Mouse (Mus musculus) hindbrain, embryonic 16.5 days (tissue): ENCODE data around the gene Ccdc88b. TPM values are rescaled to one million over a fixed set of nuclear protein-coding genes. Genes with fewer than 3 reads are reported as not detected.

Experiments used
- ATAC-seq: fragments of 200-750 bp; cut with Nextera tagmentation; 2 replicates; pipeline ENCODE4 v1.8.0; 2017; ENCODE audit warnings: moderate TSS enrichment, moderate library complexity
- H3K27ac ChIP-seq: fragments of 300-500 bp; sonication (generic); 2 replicates; pipeline ENCODE4 v1.5.1; 2014; ENCODE audit warnings: low read depth, mild to moderate bottlenecking, control low read depth, low read length, moderate library complexity
- H3K27me3 ChIP-seq: fragments of 300-500 bp; sonication (generic); replicated peaks from 2 replicates; pipeline ENCODE4 v1.6.1; 2014; ENCODE audit warnings: low read length; ENCODE audit not compliant: control insufficient read depth, insufficient read depth
- H3K36me3 ChIP-seq: fragments of 300-500 bp; sonication (generic); 2 replicates; pipeline ENCODE4 v1.6.1; 2014; ENCODE audit warnings: mild to moderate bottlenecking, low read length, moderate library complexity, mixed read lengths; ENCODE audit not compliant: control insufficient read depth, insufficient read depth
- H3K4me1 ChIP-seq: fragments of 300-500 bp; sonication (generic); 2 replicates; pipeline ENCODE4 v1.6.1; 2014; ENCODE audit warnings: low read depth, low read length; ENCODE audit not compliant: control insufficient read depth, insufficient read depth
- H3K4me2 ChIP-seq: fragments of 300-500 bp; sonication (generic); 2 replicates; pipeline ENCODE4 v1.6.1; 2014; ENCODE audit warnings: mild to moderate bottlenecking, low read length, control low read depth, moderate library complexity
- H3K4me3 ChIP-seq: fragments of 300-500 bp; sonication (generic); 2 replicates; pipeline ENCODE4 v1.5.1; 2014; ENCODE audit warnings: mild to moderate bottlenecking, low read length, control low read depth, moderate library complexity
- H3K9ac ChIP-seq: fragments of 300-500 bp; sonication (generic); 2 replicates; pipeline ENCODE4 v1.6.1; 2014; ENCODE audit warnings: low read depth, mild to moderate bottlenecking, control low read depth, low read length, moderate library complexity
- H3K9me3 ChIP-seq: fragments of 300-500 bp; sonication (generic); 2 replicates; pipeline ENCODE4 v1.6.1; 2014; ENCODE audit warnings: mild to moderate bottlenecking, low read length, moderate library complexity; ENCODE audit not compliant: control insufficient read depth
- WGBS: fragments of 180-500 bp; shearing (Covaris S2); extraction: QIAGEN DNeasy Blood & Tissue Kit; methylation state at CpG from one replicate; pipeline ENCODE4 v1.1.7; 2014; 5-methylcytosine and 5-hydroxymethylcytosine counted together
- polyA plus RNA-seq: library from polyadenylated mRNA; unstranded; fragments of >200 nt; fragmentation: Nextera tagmentation; extraction: Ambion mirVana; gene quantifications from 2 replicates; pipeline ENCODE4 v1.2.1, GENCODE M21; 2015

The Ccdc88b gene
- polyA plus RNA-seq, 1 experiment from 2014 or later, result 0.85 TPM

- Histone ChIP-seq H3K27me3 (no peaks in the 10 kb centered on the region), H3K4me1 (peaks cover 9% of the 10 kb centered on the region; the same call in 1 of the 2 replicates), H3K9me3 (no peaks in the 10 kb centered on the region), H3K4me2 (no peak overlapping the region), H3K4me3 (no peak overlapping the region), H3K9ac (no peak overlapping the region), H3K36me3 (no peaks in the 10 kb centered on the region), H3K27ac (no peak overlapping the region)
- WGBS, result 90% methylated on average over 3 of the region's 3 CpGs
- ATAC-seq, result no peak
These were observed 2.0 kb upstream of the Ccdc88b start for GRCm38 (mm10) chr19:6859971-6860370.

GRCm38 (mm10) chr19:6859032-6859651 lies 1.1 kb upstream of the Ccdc88b start:
- Histone ChIP-seq H3K4me2 (no peak overlapping the region), H3K36me3 (no peaks in the 10 kb centered on the region), H3K9ac (no peak overlapping the region), H3K27ac (no peak overlapping the region), H3K9me3 (no peaks in the 10 kb centered on the region), H3K4me3 (no peak overlapping the region), H3K27me3 (no peaks in the 10 kb centered on the region), H3K4me1 (peaks cover 11% of the 10 kb centered on the region; the same call in 1 of the 2 replicates)
- WGBS, result 88% methylated on average over 2 of the region's 2 CpGs
- no peak for ATAC-seq

GRCm38 (mm10) chr19:6857391-6858005 lies 513 bp downstream of the Ccdc88b start:
- H3K4me3 ChIP-seq, result no peak overlapping the region
- no peak overlapping the region for H3K27ac ChIP-seq
- WGBS, result 78% methylated on average over 9 of the region's 9 CpGs
- H3K9ac ChIP-seq, result no peak overlapping the region
- H3K4me1 ChIP-seq, result peaks cover 11% of the 10 kb centered on the region; the same call in 1 of the 2 replicates
- no peak overlapping the region for H3K4me2 ChIP-seq
- no peaks in the 10 kb centered on the region for H3K27me3 ChIP-seq
- no peaks in the 10 kb centered on the region for H3K9me3 ChIP-seq
- H3K36me3 ChIP-seq, result no peaks in the 10 kb centered on the region
- no peak for ATAC-seq

GRCm38 (mm10) chr19:6857003-6857360 lies 1.0 kb downstream of the Ccdc88b start:
- H3K27ac ChIP-seq, result no peak overlapping the region
- peaks cover 11% of the 10 kb centered on the region; the same call in 1 of the 2 replicates for H3K4me1 ChIP-seq
- no peaks in the 10 kb centered on the region for H3K9me3 ChIP-seq
- no peaks in the 10 kb centered on the region for H3K36me3 ChIP-seq
- no peaks in the 10 kb centered on the region for H3K27me3 ChIP-seq
- WGBS, result 44% methylated on average over 3 of the region's 3 CpGs
- H3K4me2 ChIP-seq, result no peak overlapping the region
- no peak overlapping the region for H3K9ac ChIP-seq
- no peak for ATAC-seq
- H3K4me3 ChIP-seq, result no peak overlapping the region

GRCm38 (mm10) chr19:6856281-6857002 lies 1.6 kb downstream of the Ccdc88b start:
- no peaks in the 10 kb centered on the region for H3K27me3 ChIP-seq
- WGBS, result 35% methylated on average over 12 of the region's 12 CpGs
- H3K4me1 ChIP-seq, result peaks cover 11% of the 10 kb centered on the region; the same call in 1 of the 2 replicates
- no peaks in the 10 kb centered on the region for H3K36me3 ChIP-seq
- no peaks in the 10 kb centered on the region for H3K9me3 ChIP-seq
- no peak overlapping the region for H3K4me3 ChIP-seq
- no peak overlapping the region for H3K4me2 ChIP-seq
- no peak overlapping the region for H3K9ac ChIP-seq
- ATAC-seq, result peak; percentile 63
- no peak overlapping the region for H3K27ac ChIP-seq

GRCm38 (mm10) chr19:6855225-6856031 lies 2.6 kb downstream of the Ccdc88b start:
- Histone ChIP-seq H3K27me3 (no peaks in the 10 kb centered on the region; the same call in 1 of the 2 replicates), H3K36me3 (no peaks in the 10 kb centered on the region), H3K4me2 (peak overlapping the region; percentile 46), H3K27ac (no peak overlapping the region), H3K4me1 (peaks cover 11% of the 10 kb centered on the region; the same call in 1 of the 2 replicates), H3K9ac (peak overlapping the region; percentile 13; the same call in 1 of the 2 replicates), H3K9me3 (no peaks in the 10 kb centered on the region), H3K4me3 (peak overlapping the region; percentile 9; the same call in 1 of the 2 replicates)
- WGBS, result 6% methylated on average over 37 of the region's 38 CpGs
- peak; percentile 66 for ATAC-seq

- H3K9me3 ChIP-seq, result no peaks in the 10 kb centered on the region
- H3K4me3 ChIP-seq, result no peak overlapping the region
- no peak overlapping the region for H3K4me2 ChIP-seq
- H3K9ac ChIP-seq, result no peak overlapping the region
- no peak overlapping the region for H3K27ac ChIP-seq
- peaks cover under 1% of the 10 kb centered on the region for H3K27me3 ChIP-seq
- peaks cover 11% of the 10 kb centered on the region; the same call in 1 of the 2 replicates for H3K4me1 ChIP-seq
- no peaks in the 10 kb centered on the region for H3K36me3 ChIP-seq
- WGBS, result 87% methylated on average over 12 of the region's 12 CpGs
- ATAC-seq, result no peak
These were observed 3.4 kb downstream of the Ccdc88b start for GRCm38 (mm10) chr19:6854658-6855057.

GRCm38 (mm10) chr19:6853903-6854302 lies 4.1 kb downstream of the Ccdc88b start:
- Histone ChIP-seq H3K9ac (no peak overlapping the region), H3K27me3 (peaks cover 8% of the 10 kb centered on the region), H3K36me3 (no peaks in the 10 kb centered on the region), H3K4me2 (no peak overlapping the region), H3K4me3 (no peak overlapping the region), H3K9me3 (no peaks in the 10 kb centered on the region), H3K4me1 (peaks cover 11% of the 10 kb centered on the region; the same call in 1 of the 2 replicates), H3K27ac (no peak overlapping the region)
- WGBS, result 81% methylated on average over 8 of the region's 8 CpGs
- no peak for ATAC-seq
